Mouse (Mus musculus) neural tube, postnatal 0 days (tissue): ENCODE measurements around the gene Lrat. TPM values are rescaled to one million over a fixed set of nuclear protein-coding genes. Genes with fewer than 3 reads are reported as not detected.

Source experiments
- polyA plus RNA-seq: library from polyadenylated mRNA; unstranded; fragments of >200 nt; fragmentation: Nextera tagmentation; extraction: Ambion mirVana; gene quantifications from 2 replicates; pipeline ENCODE4 v1.2.1, GENCODE M21; 2015

Gene Lrat
- 0.47 and 0.48 TPM in 2 replicates for polyA plus RNA-seq

DNA sequence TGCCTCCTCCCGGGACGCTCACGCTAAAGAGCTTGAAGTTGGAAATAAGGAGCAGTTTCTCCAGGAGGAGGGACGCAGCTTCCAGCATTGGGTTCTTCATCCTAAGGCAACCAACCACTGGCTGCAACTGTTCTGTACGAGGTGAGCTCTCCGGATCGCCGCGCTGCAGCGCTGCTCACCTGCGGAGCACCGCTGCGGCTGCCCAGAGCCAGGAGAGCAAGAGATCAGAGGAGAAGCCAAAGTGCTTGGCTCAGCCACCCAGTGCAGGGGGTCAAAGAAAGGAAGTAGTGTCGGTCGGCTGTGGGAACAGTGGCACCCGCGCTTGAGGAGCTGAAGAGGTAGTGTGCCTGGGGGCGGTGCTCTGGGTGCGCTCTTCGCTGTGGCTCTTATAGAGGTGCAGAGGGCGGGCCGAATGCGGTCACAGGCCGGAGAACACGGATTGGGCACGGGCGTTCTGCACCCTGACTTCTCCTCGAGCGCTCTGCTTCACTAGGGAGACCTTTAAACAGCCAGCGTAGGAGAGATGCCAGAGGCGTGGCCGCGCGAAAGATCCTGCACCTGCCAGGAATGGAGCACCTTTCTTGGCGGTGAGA lies at the start of gene Lrat:
TSS of gene Lrat (minus strand) at position 361 of the 593 bp plus-strand sequence.

DNA sequence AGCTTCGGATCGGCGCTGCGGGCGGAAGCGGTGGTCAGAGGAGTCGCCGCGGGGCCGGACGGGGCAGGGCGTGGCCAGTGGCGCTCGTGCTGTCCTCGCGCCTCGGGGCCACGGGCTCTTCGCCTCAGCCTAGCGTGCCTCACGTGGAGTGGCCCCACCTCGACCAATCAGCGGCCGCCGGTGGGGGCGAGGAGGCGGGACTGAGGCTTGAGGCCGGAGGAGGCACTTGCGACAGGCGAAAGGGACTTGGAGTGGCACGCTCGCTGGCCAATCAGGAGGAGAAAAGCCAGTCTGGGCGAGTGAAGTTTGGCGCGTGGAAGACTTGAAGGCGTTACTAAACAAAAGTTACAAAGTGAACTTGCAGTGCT lies 27.4 kb downstream of the Lrat start, which contains the start of gene Rbm46:
TSS of gene Rbm46 (minus strand) at position 112 of the 368 bp plus-strand sequence.

Other genes starting within 250 kb of the Lrat start
- 2.2 and 2.5 TPM in 2 replicates for gene Rbm46, start 27.5 kb downstream of the Lrat start, polyA plus RNA-seq
- 0.12 and 0.61 TPM in 2 replicates for gene Fgg, start 103.8 kb upstream of the Lrat start, polyA plus RNA-seq
- 0.17 and 0.27 TPM in 2 replicates for gene Fga, start 122.1 kb upstream of the Lrat start, polyA plus RNA-seq
- gene Fgb, start 145.9 kb upstream of the Lrat start, polyA plus RNA-seq: 0.36 TPM in 1 of 2 replicates, not detected in the other
- 73.2 and 77.9 TPM in 2 replicates for gene Plrg1, start 151.5 kb upstream of the Lrat start, polyA plus RNA-seq
- gene Dchs2, start 224.0 kb upstream of the Lrat start, polyA plus RNA-seq: 0.86 and 1.1 TPM in 2 replicates